Mouse (Mus musculus) erythroid progenitor cell, adult 5-6 weeks (primary cell): ENCODE data around the gene Slc9a2. TPM values are rescaled to one million over a fixed set of nuclear protein-coding genes. Genes with fewer than 3 reads are reported as not detected.
"Not testable (repeated sequence)": the region's sequence is repeated elsewhere in the genome, so short reads cannot be mapped to it uniquely, and the experiment has no call there.

Experiments used
- ATAC-seq: replicated peaks from 2 replicates; pipeline ENCODE4 v1.8.0; 2016; ENCODE audit warnings: moderate number of reproducible peaks, mild to moderate bottlenecking, moderate TSS enrichment, inconsistent platforms; ENCODE audit not compliant: poor library complexity, low FRiP score, severe bottlenecking
- total RNA-seq, 2 experiments: library from RNA; stranded (forward) in 1 of 2; stranded (reverse) in 1 of 2; fragments of 150-400 nt in 1 of 2; fragments of 186-747, 209-891 nt in 1 of 2; gene quantifications; 2 replicates each; pipeline versions ENCODE4 v1.2.3 to v1.2.4; 2015 to 2017; ENCODE audit warnings: low replicate concordance in 2 of 2

The Slc9a2 gene
- total RNA-seq (2015; ENCODE audit: low replicate concordance) = not detected in 2 replicates
- total RNA-seq (2017; ENCODE audit: low replicate concordance) = not detected in 2 replicates

DNA sequence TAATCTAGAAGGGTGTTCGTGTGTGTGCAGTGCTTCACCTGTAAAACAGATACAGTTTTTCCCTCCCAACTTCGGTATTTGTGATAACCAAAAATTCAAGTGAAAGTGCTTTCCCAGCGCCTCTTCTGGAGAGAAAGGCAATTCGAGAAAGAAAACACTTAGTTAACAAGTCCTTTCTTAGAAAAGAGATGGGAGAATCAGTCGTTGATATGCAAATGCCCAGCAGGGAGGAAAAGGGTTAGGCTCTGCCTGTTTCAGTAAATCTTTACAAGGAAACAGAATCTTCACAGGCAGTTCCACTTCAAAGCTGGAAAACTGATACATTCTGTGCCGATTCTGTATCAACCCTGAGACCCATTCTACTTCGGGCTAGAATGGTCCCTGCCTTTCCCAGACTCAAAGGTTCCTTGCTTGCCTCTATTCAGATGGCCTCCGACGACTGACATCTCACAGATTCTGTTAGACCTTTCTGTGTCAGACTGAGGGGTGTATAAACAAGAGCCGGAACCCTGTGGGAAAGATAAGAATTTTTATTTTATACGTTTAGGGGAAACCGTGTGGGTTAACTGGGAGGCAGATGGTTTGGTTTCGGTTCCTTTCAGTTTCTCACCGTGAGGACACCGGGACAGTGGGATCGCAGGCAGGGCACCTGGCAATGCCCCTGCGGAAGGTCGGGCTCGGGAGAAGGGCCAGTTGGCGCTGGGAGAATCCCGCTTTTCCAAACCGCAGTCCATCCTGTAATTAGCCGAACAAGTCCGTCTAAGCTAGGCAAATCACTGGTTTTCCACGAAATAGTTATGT is at the start of gene Slc9a2:
TSS of gene Slc9a2 (plus strand) at position 508 of the 801 bp plus-strand sequence.
- no peak for ATAC-seq

DNA sequence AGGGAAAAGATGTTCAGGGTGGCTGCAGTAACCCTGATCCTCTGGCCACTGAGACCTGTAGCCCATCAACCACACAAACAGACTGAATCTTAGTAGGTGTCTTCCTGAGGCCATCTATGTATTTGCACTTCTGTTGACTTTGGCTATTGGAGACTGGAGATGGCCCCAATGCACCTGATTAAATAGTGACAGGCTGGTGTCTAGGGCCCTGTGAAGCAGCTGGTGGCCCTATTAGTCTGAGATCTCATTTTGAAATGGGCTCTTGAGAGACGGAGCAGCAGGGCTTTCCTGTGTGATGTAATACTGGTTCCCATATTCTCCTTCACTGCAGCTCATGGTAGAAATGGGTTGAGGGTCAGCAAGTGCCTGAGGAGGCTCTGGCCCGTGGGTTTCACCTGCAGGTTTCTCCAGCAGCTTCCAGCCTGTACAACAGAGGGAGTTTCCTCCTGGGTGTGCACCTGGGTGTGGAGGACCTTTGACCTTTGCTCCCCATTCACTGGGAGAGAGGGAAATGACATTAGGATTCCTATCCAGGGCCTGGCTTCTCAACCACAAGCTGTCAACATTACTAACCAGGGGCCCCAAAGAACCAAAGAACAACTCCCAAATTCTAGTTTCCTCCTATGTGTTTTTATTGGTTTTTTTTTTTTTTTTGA is 47.8 kb upstream of the Slc9a2 start:
- ATAC-seq = no peak

DNA sequence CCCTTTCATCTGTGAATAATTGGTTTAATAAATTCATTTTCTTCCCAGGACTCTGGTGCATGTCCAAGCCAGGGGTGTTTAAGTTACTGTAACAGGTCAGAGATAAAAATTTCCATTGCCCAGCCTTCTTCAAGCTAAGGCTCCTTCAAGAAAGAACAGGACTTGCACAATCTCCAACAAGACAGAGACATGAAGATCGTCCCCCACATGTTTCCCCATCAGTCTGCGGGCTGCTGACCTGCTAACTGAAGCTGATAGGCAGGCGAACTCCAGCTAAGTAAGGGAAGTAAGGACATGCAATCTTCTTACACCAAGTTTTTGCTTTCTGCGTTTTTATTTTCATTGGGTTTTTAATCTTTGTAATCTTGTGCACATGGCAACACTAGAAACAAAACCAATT is 45.8 kb upstream of the Slc9a2 start:
- ATAC-seq = no peak

DNA sequence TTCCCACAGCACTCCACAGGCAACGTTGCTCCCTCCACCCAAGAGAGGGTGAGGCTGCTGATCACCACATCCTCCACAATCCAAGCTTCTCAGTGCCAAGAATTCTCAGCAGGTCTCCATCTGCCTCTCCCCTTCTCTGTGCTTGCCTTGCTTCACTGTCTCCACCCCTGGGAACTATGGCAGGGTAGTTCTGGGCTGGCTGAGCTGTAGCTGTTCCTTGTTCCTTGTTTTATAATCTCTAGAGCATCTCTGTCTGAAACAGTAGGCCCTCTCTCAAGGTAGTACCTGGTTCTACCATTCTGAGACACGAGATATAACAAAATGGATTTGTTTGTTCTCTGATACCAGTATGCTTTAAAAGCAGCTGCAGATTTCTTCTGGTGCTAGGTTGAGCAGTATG is 32.1 kb upstream of the Slc9a2 start:
- ATAC-seq = no peak

DNA sequence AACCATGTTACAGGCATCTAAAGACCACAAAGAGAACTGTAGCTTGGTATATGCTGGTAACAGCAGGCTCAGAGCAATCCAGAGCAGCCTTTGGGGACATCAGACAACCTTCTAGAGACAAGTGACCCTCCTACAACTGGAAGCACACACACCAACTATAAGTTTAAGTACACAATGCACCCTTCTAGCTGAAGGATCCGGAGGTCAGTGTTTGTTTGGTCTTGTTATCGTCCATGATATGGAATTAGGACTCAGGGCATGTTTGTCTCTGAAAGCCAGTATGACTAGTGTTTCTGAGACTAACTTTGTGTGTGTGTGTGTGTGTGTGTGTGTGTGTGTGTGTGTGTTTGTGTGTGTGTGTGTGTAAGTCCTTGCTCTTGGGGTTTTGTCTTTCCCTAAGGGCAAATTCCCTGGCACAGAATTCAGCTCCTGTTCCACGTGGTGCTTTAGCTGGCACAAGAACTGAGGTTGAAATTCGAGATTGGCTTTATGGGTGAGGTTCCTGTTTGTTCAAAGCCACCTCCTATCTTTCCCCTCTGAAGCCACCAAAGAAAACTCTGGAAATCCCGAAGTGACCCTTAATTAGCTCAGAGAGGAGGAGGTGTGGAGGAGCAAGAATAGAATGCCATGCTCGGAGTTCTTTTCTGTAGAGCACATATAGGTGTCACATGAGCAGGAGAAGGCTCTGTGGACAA is 29.4 kb upstream of the Slc9a2 start:
- no peak for ATAC-seq

DNA sequence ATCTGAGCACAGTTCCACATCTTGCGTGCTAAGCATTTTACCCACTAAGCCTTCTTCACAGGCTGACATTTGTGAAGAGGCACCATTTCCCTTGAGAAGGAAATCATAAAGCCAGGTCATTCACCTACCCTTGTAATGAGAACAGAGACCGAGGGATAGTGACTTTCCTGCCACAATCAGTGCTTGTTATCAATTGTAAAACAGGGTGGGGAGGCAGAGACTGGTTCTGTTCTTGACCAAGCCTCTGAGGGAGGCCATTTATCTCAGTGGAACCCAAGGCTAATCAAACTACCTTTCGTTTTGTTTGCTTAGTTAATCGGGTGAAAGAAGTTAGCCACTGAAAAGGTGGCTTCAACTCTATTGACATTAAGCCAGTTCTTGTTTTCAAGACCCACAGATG is 23.3 kb upstream of the Slc9a2 start:
- no peak for ATAC-seq

DNA sequence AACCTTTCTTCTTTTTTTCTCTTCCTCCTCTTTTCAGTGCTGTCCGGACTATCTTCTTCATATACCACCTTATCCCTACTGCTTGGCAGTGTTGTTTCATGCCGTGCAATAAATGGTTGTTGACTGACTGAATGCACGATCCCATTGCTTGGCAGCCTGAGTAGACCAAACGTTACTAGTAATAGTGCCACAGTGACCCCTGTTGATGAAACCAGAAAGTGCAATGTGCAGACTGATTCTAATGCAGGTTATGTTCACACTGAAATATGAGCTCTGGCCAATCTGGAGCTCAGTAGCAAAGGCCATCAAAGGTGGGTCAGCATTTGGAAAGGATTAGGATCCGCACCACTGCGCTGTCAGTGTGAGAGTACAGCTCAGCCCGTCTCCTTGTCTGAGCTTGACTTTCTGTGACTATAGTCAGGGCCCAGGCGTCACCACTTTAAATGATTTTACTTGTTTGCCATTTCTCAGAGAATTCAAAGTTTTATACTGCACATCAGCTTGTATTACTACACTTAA is 22.3 kb upstream of the Slc9a2 start:
- ATAC-seq = no peak

DNA sequence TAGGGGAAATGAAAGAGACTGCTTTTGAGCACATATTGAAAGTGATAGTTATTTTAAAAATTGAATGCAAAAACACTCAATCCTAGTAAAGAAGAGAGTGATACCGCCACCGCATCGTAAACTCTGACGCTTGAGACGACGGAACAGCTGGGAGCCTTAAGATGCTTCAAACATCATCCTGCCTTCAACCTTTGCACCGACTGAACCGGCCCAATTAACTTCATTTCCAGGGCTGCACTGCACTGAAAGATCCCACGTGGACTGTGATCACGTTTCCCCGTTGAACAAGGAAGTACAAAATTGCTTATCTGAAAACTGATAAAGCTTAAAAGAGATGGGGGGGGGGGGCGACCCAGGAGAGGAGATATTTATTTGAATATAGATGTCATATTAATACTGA is 21.4 kb upstream of the Slc9a2 start:
- no peak for ATAC-seq

DNA sequence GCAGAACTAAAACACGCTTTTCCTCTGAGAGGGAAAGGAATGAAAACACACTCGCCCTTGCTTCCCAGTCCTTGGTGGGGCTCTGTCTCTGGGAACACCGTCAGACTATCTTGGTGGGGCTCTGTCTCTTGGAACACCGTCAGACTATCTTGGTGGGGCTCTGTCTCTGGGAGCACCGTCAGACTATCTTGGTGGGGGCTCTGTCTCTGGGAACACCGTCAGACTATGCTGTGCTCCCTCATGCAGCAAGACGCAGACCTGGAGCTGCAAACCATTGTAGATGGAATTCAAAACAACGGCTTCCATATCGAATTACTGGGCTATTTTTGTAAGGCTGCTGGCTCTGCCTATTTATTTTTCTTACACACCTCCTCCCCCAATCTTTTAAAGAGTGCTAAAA is 20.9 kb upstream of the Slc9a2 start:
- ATAC-seq = no peak

DNA sequence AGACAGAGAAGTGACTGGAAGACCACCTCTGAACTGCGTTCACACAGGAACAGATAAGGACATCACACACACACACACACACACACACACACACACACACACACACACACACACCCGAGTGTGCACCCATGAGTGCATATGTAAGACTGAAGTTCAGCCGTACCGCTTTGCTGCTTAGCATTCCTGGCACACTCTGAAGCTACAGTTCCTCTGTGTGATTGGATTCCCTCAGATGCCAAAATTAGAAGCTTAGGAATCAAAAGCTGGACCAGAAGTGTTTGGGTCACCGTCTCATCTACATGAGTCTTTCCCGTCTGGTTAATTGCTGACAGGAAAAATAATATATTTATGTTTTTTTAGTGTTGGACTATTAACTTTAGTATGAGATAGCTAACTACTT is 19.5 kb upstream of the Slc9a2 start:
- no peak for ATAC-seq

DNA sequence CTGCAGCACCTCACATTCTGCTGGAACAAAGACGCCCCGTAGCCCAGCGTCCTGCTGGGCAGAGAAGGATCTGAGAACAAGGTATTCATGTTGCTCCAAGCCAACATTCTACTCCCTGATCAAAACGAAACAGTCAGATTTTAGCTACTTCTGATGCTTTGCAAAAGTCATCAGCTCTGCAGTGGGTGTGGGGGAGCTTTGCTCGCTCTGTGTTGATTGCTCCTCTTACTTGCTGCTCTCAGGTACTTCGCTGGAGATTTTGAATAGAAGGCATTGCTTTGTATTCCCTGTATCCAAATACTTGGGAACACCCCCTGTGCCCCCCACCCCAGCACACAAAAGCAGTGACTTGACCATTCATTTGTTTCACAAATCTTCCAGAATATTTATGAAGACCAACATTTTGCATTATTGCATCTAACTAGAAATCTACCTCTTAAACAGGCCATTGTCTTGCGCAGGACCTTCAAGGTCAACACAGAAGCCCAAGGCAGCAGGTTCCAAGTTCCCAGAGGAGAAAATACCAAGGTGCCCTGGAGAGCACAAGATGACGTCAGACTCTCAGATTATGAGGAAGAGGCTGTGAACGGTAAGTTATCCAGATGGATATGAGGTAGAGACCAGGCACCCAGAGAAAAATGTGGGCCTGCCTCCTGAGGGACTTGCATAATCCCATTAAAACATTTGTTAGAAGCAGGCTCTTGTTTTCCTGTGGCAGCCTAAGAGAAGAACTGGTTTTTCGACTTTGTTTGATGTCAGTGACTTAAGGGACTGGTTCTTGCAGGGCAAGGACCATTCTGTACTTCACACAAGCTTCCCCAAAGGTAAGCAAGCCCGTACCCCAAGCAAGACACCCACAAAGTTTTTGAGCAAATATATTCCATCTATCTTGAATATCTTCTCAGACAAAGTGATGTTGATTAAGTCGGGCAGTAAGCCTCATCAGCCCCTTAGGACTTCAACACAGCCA is 14.7 kb upstream of the Slc9a2 start:
- ATAC-seq = no peak

DNA sequence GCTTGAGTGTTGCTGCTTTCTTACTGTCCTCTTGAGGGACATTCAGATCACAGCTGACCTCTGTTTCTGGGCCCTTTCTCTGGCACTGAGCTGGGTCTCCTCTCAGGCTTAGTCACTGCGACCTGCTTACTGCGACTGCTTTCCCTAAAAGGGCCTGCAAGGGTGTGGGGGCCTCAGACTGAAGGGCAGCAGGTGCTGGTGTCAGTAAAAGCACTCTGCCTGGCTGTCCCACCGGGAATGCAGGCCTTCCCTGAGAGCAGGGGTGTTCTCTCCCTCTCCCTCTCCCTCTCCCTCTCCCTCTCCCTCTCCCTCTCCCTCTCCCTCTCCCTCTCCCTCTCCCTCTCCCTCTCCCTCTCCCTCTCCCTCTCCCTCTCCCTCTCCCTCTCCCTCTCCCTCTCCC is 12.9 kb upstream of the Slc9a2 start:
- not testable (repeated sequence) for ATAC-seq

DNA sequence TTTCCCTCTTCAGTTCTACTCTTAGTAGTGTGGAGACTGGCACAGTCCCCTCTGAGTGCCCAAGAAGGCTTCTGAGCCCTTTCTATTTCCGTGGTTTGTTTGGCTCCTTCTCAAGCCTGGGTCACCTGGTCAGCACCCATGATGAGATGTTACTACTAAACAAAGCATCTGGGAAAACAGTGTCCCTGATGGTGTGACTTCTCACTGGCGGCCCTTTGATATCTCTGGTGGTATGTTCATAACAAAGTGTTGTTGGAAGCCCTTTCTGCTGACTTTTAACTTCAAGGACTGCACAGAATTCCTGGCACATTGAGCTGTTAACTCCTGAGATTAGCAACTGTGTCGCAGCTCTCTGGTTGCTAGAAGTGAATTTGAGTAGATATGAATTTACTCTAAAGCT is 10.3 kb upstream of the Slc9a2 start:
- ATAC-seq = no peak

DNA sequence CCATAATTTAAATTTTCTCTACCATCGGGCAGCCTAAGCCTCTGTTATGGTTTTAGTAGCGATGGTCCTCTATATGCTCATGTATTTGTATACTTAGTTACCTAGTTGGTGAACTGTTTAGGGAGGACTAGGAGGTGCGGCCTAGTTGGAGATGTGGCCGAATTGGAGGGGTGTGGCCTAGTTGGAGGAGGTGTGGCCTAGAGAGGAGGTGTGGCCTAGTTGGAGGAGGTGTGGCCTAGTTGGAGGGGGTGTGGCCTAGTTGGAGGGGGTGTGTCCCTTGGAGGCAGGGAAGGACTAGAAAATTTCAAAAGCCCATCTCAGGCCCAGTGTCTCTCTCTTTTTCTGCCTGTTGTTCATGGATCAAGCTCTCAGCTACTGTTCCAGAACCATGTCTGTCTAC is 8.9 kb upstream of the Slc9a2 start:
- ATAC-seq = 0 out of 2 replicates have a peak, but pooled peaks have one; percentile 54

DNA sequence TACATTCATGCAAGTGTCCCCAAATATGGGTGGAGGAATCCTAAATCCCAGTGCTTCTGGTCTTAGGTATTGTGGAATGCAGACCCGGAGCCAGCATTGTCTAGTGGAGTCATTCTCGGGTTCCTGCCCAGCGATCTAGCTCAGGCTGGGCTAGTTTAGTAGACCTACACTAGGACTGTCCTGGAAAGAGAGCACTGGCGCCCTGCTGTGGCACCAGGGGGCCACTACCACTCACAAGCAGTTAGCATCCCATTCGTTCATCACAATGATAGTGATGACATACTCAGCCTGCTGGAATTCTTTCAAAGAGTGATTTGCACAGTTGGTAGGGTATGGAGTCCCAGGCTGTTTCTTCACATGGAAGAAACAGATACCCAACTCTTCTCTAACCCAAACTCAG is 3.1 kb upstream of the Slc9a2 start:
- no peak for ATAC-seq

DNA sequence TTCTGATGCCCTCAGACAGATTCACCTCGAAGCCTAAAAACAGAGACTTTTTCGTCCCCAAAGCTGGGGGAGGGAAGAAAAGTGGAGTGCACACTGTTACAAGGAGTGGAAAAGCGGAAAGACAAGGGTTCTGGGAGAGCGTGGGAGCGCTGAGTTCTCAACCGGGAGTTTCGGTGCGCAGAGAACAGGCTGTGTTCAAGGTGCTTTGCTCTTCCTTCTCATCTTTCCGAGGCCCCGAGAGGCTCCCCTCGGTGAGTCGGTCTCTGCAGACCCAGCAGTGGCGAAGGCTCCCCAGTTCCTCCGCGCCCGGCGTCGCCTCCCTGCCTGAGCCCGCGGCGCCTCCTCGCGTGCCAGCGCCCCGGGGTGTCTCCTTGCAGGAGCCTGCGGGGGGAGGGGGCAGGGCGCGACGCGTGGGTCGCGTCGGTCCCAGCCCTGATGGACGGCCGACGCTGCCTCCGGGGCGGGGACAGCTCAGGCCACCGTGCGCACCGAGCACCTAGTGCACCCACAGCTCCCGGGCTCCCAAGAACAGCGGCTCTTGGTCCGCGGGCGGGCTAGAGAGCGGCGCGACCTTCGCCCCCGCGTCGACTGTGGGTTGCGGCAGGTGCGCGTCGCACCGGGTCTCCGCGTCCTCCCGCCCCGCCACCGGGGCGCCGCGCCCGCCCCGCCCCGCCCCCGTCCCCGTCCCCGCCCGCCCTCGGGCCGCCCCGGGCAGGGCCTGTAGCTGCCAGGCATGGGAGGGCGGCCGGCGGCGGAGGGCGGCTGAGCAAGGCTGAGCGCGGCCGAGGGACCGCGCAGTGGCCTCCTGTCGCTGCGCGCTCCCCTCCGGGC is 709 bp downstream of the Slc9a2 start:
- ATAC-seq = no peak

DNA sequence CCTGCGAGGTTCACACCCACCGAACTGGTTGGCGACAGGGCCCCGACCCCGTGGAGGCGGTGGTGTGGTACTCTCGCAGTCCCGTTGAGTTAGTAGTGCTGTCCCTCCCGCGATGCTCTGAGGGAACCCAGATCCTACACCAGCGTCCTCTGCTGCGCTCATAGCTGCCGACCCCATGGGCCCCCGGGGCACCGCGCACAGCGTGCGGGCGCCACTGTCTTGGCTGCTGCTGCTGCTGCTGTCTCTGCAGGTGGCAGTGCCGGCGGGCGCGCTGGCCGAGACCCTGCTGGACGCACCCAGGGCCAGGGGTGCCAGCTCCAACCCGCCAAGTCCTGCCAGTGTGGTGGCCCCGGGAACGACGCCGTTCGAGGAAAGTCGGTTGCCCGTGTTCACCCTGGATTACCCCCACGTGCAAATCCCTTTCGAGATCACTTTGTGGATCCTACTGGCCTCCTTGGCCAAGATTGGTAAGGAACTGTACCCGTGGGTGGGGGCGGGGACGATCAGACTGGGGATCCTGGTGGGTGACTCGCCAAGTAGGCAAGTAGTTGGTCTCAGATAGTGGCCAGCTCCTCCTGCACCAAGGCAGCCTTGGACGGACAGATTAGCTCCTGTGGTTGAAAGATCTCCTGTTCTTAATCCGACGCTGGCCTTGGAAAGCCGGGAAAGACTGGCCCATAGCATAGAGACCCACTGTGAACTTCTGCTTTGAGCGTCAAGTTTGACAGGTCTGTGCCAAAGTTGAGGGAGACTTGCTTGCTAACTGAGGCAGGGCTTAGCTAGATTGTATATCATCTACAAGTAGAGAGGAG is 1.5 kb downstream of the Slc9a2 start:
- no peak for ATAC-seq

DNA sequence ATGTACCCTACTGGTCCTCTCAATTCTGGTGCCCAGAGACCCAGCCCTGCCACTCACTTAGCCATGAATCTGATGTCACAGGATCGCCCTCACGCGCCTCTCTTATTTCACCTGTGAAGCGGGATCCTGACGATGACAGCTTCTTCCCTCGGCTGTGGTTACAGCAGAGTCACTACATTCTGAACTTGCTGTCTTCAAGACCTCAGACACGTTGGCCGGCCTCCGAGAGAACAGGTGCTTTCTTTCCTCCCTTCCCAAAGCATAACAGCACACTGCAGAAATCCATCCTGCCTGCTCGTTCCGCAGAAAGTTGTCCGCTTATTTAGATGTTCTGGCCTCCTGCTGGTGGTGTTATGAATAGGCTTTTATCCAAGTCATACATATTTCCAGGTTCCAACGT is 13.9 kb downstream of the Slc9a2 start:
- ATAC-seq = no peak
